In the genomic region with DNA sequence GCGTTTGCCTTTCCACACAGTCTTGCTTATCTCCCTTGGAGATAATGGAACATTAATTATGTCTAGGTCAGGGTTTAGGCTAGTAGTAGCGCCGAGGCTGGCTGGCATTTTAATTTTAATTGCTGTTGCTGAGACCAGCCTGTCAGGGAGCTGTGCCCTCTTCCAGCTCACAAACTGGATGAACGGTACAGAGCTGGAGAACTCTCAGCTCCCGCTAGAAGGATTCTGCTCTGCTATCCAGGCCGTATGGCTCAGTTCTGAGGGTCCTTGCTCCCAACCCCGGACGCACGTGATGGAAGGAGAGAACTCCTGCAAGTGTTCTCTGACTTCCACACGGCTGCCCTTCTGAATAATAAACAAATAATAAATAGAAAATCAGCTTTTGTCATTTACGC, we compare ENCODE assay signal across 8 mouse cellular contexts. TPM values are rescaled to one million over a fixed set of nuclear protein-coding genes. Genes with fewer than 3 reads are reported as not detected.
DNase-seq lines count a peak whose midpoint lies in the region; ATAC-seq and TF ChIP-seq lines count a peak whose summit lies in the region.

No protein-coding gene starts in this region.

- 0 out of 2 replicates have a peak overlapping the region, but pooled peaks have one; percentile 32 for H3K9ac ChIP-seq in lung, postnatal 0 days (replicated peaks; ENCODE audit: low read depth)
- H3K9ac ChIP-seq in limb, embryonic 11.5 days (ENCODE audit: low read length), result peak overlapping the region; percentile 51; the same call in 1 of the 2 replicates

- ATAC-seq in cerebellum, adult (ENCODE audit: insufficient number of reproducible peaks, low FRiP score, low TSS enrichment), result peak; percentile 11; the same call in 1 of the 2 replicates
- no peak for ATAC-seq in lung, postnatal 0 days
- ATAC-seq in limb, embryonic 11.5 days (ENCODE audit: insufficient number of reproducible peaks, low FRiP score, low TSS enrichment, low read depth), result no peak

- DNase-seq in cerebellum, adult 11-12 months, result no peak
- peak; percentile 12 for DNase-seq in lung, postnatal 0 days (ENCODE audit: low spot score)
- no peak for DNase-seq in lung, postnatal 14 days
- DNase-seq in limb, embryonic 11.5 days (ENCODE audit: low spot score), result no peak
- DNase-seq in urinary bladder, postnatal 10 days (ENCODE audit: low spot score), result no peak
- no peak for DNase-seq in adrenal gland, postnatal 36 days

- TF ChIP-seq POLR2A in small intestine, adult 2 months (IDR thresholded peaks at IDR 0.05; ENCODE audit: low read depth, low read length), result no peak

- peaks cover 9% of the 10 kb centered on the region; the same call in 1 of the 2 replicates for H3K4me1 ChIP-seq in lung, postnatal 0 days (ENCODE audit: insufficient read depth, low read depth, low read length)
- H3K4me1 ChIP-seq in limb, embryonic 11.5 days (ENCODE audit: control insufficient read depth, insufficient read depth, low read length), result 0 out of 2 replicates have a peak, but pooled peaks cover 9% of the 10 kb centered on the region
- peaks cover 12% of the 10 kb centered on the region; the same call in 1 of the 2 replicates for H3K4me1 ChIP-seq in small intestine, adult 2 months (ENCODE audit: control insufficient read depth, insufficient read depth, insufficient read length, low read length)

- no peaks in the 10 kb centered on the region for H3K36me3 ChIP-seq in lung, postnatal 0 days (ENCODE audit: insufficient read depth, low read length)
- no peaks in the 10 kb centered on the region for H3K36me3 ChIP-seq in limb, embryonic 11.5 days (ENCODE audit: control insufficient read depth, insufficient read depth, low read length)
- no peaks in the 10 kb centered on the region for H3K36me3 ChIP-seq in small intestine, adult 2 months (ENCODE audit: control insufficient read depth, insufficient read depth, low read length)

- TF ChIP-seq CTCF in lung, postnatal 0 days (IDR thresholded peaks at IDR 0.05), result no peak
- TF ChIP-seq CTCF in small intestine, adult 2 months (IDR thresholded peaks at IDR 0.05; ENCODE audit: extremely low read depth, insufficient read length, insufficient replicate concordance, low read depth, low read length), result no peak

- H3K4me2 ChIP-seq in lung, postnatal 0 days (replicated peaks; ENCODE audit: low read depth, low read length), result peak overlapping the region; percentile 88
- H3K4me2 ChIP-seq in limb, embryonic 11.5 days (ENCODE audit: low read depth, severe bottlenecking), result peak overlapping the region; percentile 85

- H3K9me3 ChIP-seq in lung, postnatal 0 days (ENCODE audit: low read length), result no peaks in the 10 kb centered on the region
- no peaks in the 10 kb centered on the region for H3K9me3 ChIP-seq in limb, embryonic 11.5 days (ENCODE audit: control insufficient read depth, low read length)

- H3K4me3 ChIP-seq in lung, postnatal 0 days (ENCODE audit: low read depth, low read length), result peak overlapping the region; percentile 70
- H3K4me3 ChIP-seq in limb, embryonic 11.5 days (ENCODE audit: low read depth, low read length), result peak overlapping the region; percentile 60
- H3K4me3 ChIP-seq in small intestine, adult 2 months (ENCODE audit: low read depth, low read length), result peak overlapping the region; percentile 97

- peak overlapping the region; percentile 62; the same call in 1 of the 2 replicates for H3K27ac ChIP-seq in lung, postnatal 0 days (ENCODE audit: low read length)
- H3K27ac ChIP-seq in limb, embryonic 11.5 days (replicated peaks; ENCODE audit: low read depth, low read length), result no peak overlapping the region
- H3K27ac ChIP-seq in small intestine, adult 2 months (ENCODE audit: insufficient read depth, low read depth, low read length), result peak overlapping the region; percentile 68

- WGBS in lung, postnatal 0 days, result 23% methylated on average over 11 of the region's 11 CpGs
- WGBS in limb, embryonic 11.5 days, result 25% methylated on average over 11 of the region's 11 CpGs
- 12% methylated on average over 11 of the region's 11 CpGs for WGBS in small intestine, adult 2 months

- no peaks in the 10 kb centered on the region for H3K27me3 ChIP-seq in lung, postnatal 0 days (replicated peaks; ENCODE audit: insufficient read depth, low read length)
- H3K27me3 ChIP-seq in limb, embryonic 11.5 days (ENCODE audit: control insufficient read depth, insufficient read depth, low read length), result no peaks in the 10 kb centered on the region
- H3K27me3 ChIP-seq in small intestine, adult 2 months (ENCODE audit: control insufficient read depth, insufficient read depth, low read length), result no peaks in the 10 kb centered on the region; the same call in none of the 2 replicates

- TF ChIP-seq EP300 in lung, postnatal 0 days (IDR thresholded peaks at IDR 0.05), result no peak

RNA-seq across cellular contexts. Expression of a gene that starts 0.7 kb away (rescaled TPM):
- polyA plus RNA-seq in lung, postnatal 0 days (2015; fragmentation: Nextera tagmentation; extraction: Ambion mirVana), result 12.6 and 12.7 TPM in 2 replicates
- polyA plus RNA-seq in limb, embryonic 11.5 days (2014; fragmentation: Nextera tagmentation; extraction: Ambion mirVana), result 7.1 and 9.6 TPM in 2 replicates
- 5.5 and 6.3 TPM in 2 replicates for polyA plus RNA-seq in small intestine, adult 2 months (2012; rRNA removed)
- total RNA-seq in adrenal gland, postnatal 36 days (2021), result 10 to 100 TPM; 10.5 to 17.2 TPM

RNA-seq across cellular contexts. Expression of a gene that starts 36.4 kb away (rescaled TPM):
- 0.90 and 1.5 TPM in 2 replicates for polyA plus RNA-seq in lung, postnatal 0 days (2015; fragmentation: Nextera tagmentation; extraction: Ambion mirVana)
- 0.30 and 0.64 TPM in 2 replicates for polyA plus RNA-seq in limb, embryonic 11.5 days (2014; fragmentation: Nextera tagmentation; extraction: Ambion mirVana)
- 2.2 and 7.2 TPM in 2 replicates for polyA plus RNA-seq in small intestine, adult 2 months (2012; rRNA removed)
- not detected for total RNA-seq in adrenal gland, postnatal 36 days (2021)
